Mouse (Mus musculus): ENCODE data around the gene Chil4.

DNA sequence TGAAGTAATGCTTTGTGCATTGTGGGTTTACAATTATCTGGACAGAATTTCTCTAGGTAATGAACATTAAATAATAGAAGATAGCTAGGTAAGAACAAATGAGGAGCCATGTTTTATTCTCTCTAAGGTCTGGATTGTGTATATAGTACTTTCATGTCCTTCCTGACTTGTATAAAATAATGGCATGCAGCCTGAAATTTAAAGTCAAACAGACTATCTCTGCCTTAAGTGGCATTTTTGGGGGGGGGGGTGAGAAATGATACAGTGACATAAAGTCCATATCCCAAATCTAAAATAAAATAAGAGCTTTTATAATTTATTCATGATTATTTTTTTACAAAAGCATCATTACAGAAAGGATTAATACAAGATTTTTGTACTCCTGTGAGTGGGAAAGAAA, 45.5 kb upstream of the Chil4 start:
- TF ChIP-seq CTCF (IDR thresholded peaks at IDR 0.05; ENCODE audit: low read depth) (no peak), EP300 (IDR thresholded peaks at IDR 0.05; ENCODE audit: low read depth) (no peak)
